Mouse (Mus musculus): ENCODE measurements around the gene Rinl. TPM values are rescaled to one million over a fixed set of nuclear protein-coding genes. Genes with fewer than 3 reads are reported as not detected.
A peak's percentile ranks its signal among the peaks of the same experiment; 100 is the strongest.

The Rinl gene
- polyA plus RNA-seq, 1 experiment, result 1.1 TPM

GRCm38 (mm10) chr7:28801451-28801850, 12.7 kb downstream of the Rinl start:
- DNase-seq (ENCODE audit: low read depth), result no peak
- TF ChIP-seq POLR2A (IDR thresholded peaks at IDR 0.05; ENCODE audit: borderline replicate concordance, extremely low read depth, insufficient read depth, insufficient read length, poor library complexity, severe bottlenecking) (no peak), CTCF (IDR thresholded peaks at IDR 0.05; ENCODE audit: borderline replicate concordance, extremely low read depth, insufficient read depth, insufficient read length) (no peak)

- no peak for TF ChIP-seq POLR2A (IDR thresholded peaks at IDR 0.05; ENCODE audit: borderline replicate concordance, extremely low read depth, insufficient read depth, insufficient read length, poor library complexity, severe bottlenecking)
- no peak for TF ChIP-seq CTCF (IDR thresholded peaks at IDR 0.05; ENCODE audit: borderline replicate concordance, extremely low read depth, insufficient read depth, insufficient read length)
- peak; percentile 80 for DNase-seq (ENCODE audit: low read depth)
These were observed 13.3 kb downstream of the Rinl start for GRCm38 (mm10) chr7:28801901-28802670.

- DNase-seq (ENCODE audit: low read depth), result peak; percentile 51
- TF ChIP-seq POLR2A (IDR thresholded peaks at IDR 0.05; ENCODE audit: borderline replicate concordance, extremely low read depth, insufficient read depth, insufficient read length, poor library complexity, severe bottlenecking) (no peak), CTCF (IDR thresholded peaks at IDR 0.05; ENCODE audit: borderline replicate concordance, extremely low read depth, insufficient read depth, insufficient read length) (no peak)
These were observed 14.2 kb downstream of the Rinl start for GRCm38 (mm10) chr7:28802846-28803588.

- TF ChIP-seq POLR2A (IDR thresholded peaks at IDR 0.05; ENCODE audit: borderline replicate concordance, extremely low read depth, insufficient read depth, insufficient read length, poor library complexity, severe bottlenecking) (no peak), CTCF (IDR thresholded peaks at IDR 0.05; ENCODE audit: borderline replicate concordance, extremely low read depth, insufficient read depth, insufficient read length) (no peak)
- DNase-seq (ENCODE audit: low read depth), result no peak
These were observed 15.0 kb downstream of the Rinl start for GRCm38 (mm10) chr7:28803756-28804155.

GRCm38 (mm10) chr7:28806869-28807268, 18.1 kb downstream of the Rinl start:
- no peak; the same call in 1 of the 2 replicates for TF ChIP-seq CTCF (IDR thresholded peaks at IDR 0.05; ENCODE audit: borderline replicate concordance, extremely low read depth, insufficient read depth, insufficient read length)
- no peak for TF ChIP-seq POLR2A (IDR thresholded peaks at IDR 0.05; ENCODE audit: borderline replicate concordance, extremely low read depth, insufficient read depth, insufficient read length, poor library complexity, severe bottlenecking)
- DNase-seq (ENCODE audit: low read depth), result no peak

GRCm38 (mm10) chr7:28807641-28808220, 19.0 kb downstream of the Rinl start:
- peak; percentile 31 for DNase-seq (ENCODE audit: low read depth)
- no peak for TF ChIP-seq CTCF (IDR thresholded peaks at IDR 0.05; ENCODE audit: borderline replicate concordance, extremely low read depth, insufficient read depth, insufficient read length)
- TF ChIP-seq POLR2A (IDR thresholded peaks at IDR 0.05; ENCODE audit: borderline replicate concordance, extremely low read depth, insufficient read depth, insufficient read length, poor library complexity, severe bottlenecking), result no peak

GRCm38 (mm10) chr7:28808221-28808941, 19.6 kb downstream of the Rinl start, which contains the start of gene Hnrnpl:
TSS of gene Hnrnpl (plus strand) at chr7:28808541.
- DNase-seq (ENCODE audit: low read depth), result no peak
- TF ChIP-seq POLR2A (IDR thresholded peaks at IDR 0.05; ENCODE audit: borderline replicate concordance, extremely low read depth, insufficient read depth, insufficient read length, poor library complexity, severe bottlenecking) (no peak; the same call in 1 of the 2 replicates), CTCF (IDR thresholded peaks at IDR 0.05; ENCODE audit: borderline replicate concordance, extremely low read depth, insufficient read depth, insufficient read length) (no peak)

- peak; percentile 85; the same call in 1 of the 2 replicates for TF ChIP-seq POLR2A (IDR thresholded peaks at IDR 0.05; ENCODE audit: borderline replicate concordance, extremely low read depth, insufficient read depth, insufficient read length, poor library complexity, severe bottlenecking)
- no peak; the same call in 1 of the 2 replicates for TF ChIP-seq CTCF (IDR thresholded peaks at IDR 0.05; ENCODE audit: borderline replicate concordance, extremely low read depth, insufficient read depth, insufficient read length)
These were observed 20.2 kb downstream of the Rinl start for GRCm38 (mm10) chr7:28808957-28809393.

GRCm38 (mm10) chr7:28809401-28810089, 20.8 kb downstream of the Rinl start:
- peak; percentile 85 for DNase-seq (ENCODE audit: low read depth)
- TF ChIP-seq CTCF (IDR thresholded peaks at IDR 0.05; ENCODE audit: borderline replicate concordance, extremely low read depth, insufficient read depth, insufficient read length), result no peak; the same call in 1 of the 2 replicates
- no peak for TF ChIP-seq POLR2A (IDR thresholded peaks at IDR 0.05; ENCODE audit: borderline replicate concordance, extremely low read depth, insufficient read depth, insufficient read length, poor library complexity, severe bottlenecking)

More at GRCm38 (mm10) chr7:28808957-28809393, 20.2 kb downstream of the Rinl start:
- peak; percentile 96 for DNase-seq (ENCODE audit: low read depth)
